Mouse (Mus musculus): Measurements from ENCODE around the gene Stx1a. TPM values are rescaled to one million over a fixed set of nuclear protein-coding genes. Genes with fewer than 3 reads are reported as not detected.

The Stx1a gene
- polyA plus RNA-seq, 1 experiment: 5.3 TPM

Other genes with a start within 250 kb of the Stx1a start
- not detected for gene Tmem270, start 116.7 kb upstream of the Stx1a start, polyA plus RNA-seq (2012; fragmentation: generic; extraction: Trizol)
- gene Cldn13, start 108.0 kb upstream of the Stx1a start, polyA plus RNA-seq (2012; fragmentation: generic; extraction: Trizol): not detected
- 4.3 TPM for gene Mettl27, start 91.1 kb upstream of the Stx1a start, polyA plus RNA-seq (2012; fragmentation: generic; extraction: Trizol)
- 0.04 TPM for gene Cldn4, start 76.5 kb upstream of the Stx1a start, polyA plus RNA-seq (2012; fragmentation: generic; extraction: Trizol)
- gene Cldn3, start 37.3 kb upstream of the Stx1a start, polyA plus RNA-seq (2012; fragmentation: generic; extraction: Trizol): not detected
- gene Abhd11, start 14.3 kb upstream of the Stx1a start, polyA plus RNA-seq (2012; fragmentation: generic; extraction: Trizol): 26.8 TPM
- 16.8 TPM for gene Dnajc30, start 40.7 kb downstream of the Stx1a start, polyA plus RNA-seq (2012; fragmentation: generic; extraction: Trizol)
- gene Bud23, start 41.5 kb downstream of the Stx1a start, polyA plus RNA-seq (2012; fragmentation: generic; extraction: Trizol): 63.8 TPM
- 3.5 TPM for gene Vps37d, start 54.8 kb downstream of the Stx1a start, polyA plus RNA-seq (2012; fragmentation: generic; extraction: Trizol)
- gene Mlxipl, start 66.4 kb downstream of the Stx1a start, polyA plus RNA-seq (2012; fragmentation: generic; extraction: Trizol): not detected
- 17.0 TPM for gene Tbl2, start 126.2 kb downstream of the Stx1a start, polyA plus RNA-seq (2012; fragmentation: generic; extraction: Trizol)
- 50.3 TPM for gene Bcl7b, start 144.8 kb downstream of the Stx1a start, polyA plus RNA-seq (2012; fragmentation: generic; extraction: Trizol)
- 39.9 TPM for gene Baz1b, start 163.8 kb downstream of the Stx1a start, polyA plus RNA-seq (2012; fragmentation: generic; extraction: Trizol)
- 0.89 TPM for gene Fzd9, start 227.7 kb downstream of the Stx1a start, polyA plus RNA-seq (2012; fragmentation: generic; extraction: Trizol)